Mouse (Mus musculus) T-cell, adult 2 months (primary cell): ENCODE data around the gene Olfr524.
A peak's percentile ranks its signal among the peaks of the same experiment; 100 is the strongest.

Experiments
- DNase-seq: peaks from one replicate; pipeline ENCODE4 v3.0.0; 2022; ENCODE audit warnings: low spot score

Gene Olfr524

GRCm38 (mm10) chr7:140205864-140206263, at the start of gene Olfr524:
TSS of gene Olfr524 (minus strand) at chr7:140205964.
- DNase-seq, result no peak

DNA sequence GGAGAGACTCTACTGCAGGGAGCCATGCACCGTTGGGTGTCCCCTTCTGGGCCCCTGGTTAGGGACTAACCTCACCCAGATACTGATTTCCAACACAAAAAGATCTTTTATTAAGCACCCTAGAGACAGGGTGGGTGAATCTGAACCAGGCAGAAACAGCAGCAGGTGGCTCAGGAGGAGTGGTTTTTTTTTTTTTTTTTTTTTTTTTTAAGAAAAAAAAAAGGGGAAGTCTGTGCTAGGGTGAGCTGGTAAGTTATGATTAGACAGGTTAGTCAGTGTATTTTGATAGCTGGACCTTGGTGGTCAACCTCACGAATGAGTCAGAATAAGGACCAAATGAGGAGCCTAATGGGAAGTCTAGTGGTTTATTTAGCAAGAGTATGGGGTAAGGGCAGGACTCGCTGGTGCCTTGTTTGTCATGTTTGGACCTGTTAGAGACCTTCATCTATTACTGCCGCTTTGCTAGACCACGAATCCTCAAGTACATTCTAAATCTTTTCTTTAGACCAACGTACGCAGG, 48.1 kb upstream of the Olfr524 start:
- DNase-seq, result no peak

DNA sequence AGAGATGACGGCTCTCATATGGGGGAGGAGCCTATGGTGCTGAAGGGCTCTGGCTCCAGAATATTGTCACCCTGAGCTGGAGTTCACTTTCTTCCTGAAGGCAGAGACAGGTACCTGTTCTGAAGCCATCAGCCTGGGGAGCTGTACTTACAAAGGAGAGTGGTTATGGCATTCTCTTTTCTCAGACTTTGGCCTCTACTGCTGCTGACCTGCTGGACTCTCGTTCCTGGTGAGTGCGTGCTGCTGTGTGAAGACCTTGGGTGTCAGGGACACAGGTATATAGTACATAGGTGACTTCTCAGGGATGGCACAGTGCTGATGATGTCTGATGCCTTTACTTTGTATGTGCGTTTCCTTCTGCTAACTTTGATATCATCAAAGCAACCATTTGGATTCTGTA, 41.5 kb upstream of the Olfr524 start, which contains the start of gene 5830411N06Rik:
Gene 5830411N06Rik, plus strand, starts transcription at position 69 of the 400 bp plus-strand sequence.
- DNase-seq, result no peak

DNA sequence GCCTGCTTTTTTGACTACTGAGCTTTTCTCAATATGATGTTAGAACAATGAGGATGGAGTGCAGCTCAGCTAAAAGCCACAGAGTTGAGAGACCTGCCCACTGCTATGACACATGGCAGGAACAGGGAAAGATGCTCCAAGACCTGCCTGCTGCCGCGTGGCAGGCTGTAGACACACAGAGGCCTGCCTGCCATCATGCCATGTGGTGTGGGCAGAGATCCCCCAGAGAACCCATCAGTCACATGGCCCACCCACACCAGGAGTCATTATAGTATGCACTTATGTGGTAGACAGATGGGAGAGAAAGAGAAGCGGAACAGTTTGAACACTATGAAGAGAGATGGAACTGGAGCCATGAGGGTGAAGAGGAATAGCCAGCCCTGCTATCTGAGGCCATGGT, 27.9 kb upstream of the Olfr524 start:
- DNase-seq, result no peak

GRCm38 (mm10) chr7:140231026-140231425, 25.3 kb upstream of the Olfr524 start:
- no peak for DNase-seq

GRCm38 (mm10) chr7:140228476-140228875, 22.7 kb upstream of the Olfr524 start:
- no peak for DNase-seq

- no peak for DNase-seq
These were observed 18.4 kb upstream of the Olfr524 start for GRCm38 (mm10) chr7:140224209-140224608.

GRCm38 (mm10) chr7:140220375-140220774, 14.6 kb upstream of the Olfr524 start:
- no peak for DNase-seq

DNA sequence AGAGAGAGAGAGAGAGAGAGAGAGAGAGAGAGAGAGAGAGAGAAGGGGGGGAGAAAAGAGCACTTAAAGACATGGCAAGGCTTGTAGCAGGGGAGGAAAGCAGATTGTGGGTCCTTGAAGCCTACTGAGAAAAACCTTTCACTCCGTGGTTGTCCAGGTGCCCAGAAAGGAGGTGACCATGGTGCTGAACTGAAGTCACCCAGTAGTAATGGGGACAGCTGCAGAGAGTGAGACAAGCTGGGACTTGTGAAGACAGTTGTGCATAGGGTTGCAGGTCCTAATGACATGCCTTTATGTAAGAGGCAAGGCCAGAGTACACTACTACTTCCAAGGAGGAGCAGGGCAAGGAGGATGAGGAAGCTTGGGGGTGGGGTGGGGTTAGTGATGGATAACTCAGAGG, 13.5 kb upstream of the Olfr524 start:
- DNase-seq, result no peak

DNA sequence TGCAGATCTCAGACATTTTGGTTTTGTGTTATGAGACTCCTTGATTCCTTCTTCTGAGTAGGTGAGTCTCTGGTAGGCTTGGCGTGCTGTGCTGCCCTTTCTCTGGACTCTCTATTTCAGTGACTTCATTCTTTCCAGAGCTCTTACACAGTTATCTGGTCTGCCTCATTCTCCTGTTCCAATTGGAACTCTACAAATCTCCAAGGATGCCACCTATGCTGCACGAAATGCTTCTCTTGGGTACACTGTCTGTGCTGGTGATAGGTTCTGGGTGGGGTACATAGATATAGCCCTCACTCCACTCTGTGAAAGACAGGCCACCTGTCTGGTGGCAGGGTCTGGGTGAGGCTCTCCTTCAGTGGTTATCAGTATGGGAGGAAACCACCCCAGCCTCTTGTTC, 12.2 kb upstream of the Olfr524 start, which contains the start of gene Cd163l1:
Gene Cd163l1, plus strand, starts transcription at position 301 of the 400 bp plus-strand sequence.
- no peak for DNase-seq

DNA sequence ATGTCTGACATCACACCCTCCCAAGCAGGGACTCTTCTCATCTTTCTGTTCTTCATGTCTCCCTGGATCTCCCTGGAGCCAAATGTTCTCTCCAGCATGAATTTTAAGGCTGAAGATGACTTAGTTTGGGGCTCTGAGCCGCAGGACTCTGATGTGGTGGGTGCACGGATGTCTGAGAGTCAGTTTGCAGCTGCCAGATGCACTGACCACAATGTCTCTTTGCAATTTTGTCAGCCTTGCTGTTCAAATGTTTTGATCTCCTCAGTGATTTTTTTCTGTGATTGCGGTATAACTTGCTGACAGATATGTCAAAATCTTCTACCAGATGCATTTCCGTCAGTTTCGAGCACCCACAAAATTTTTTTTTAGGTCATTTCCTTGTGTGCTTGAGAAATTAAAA, 8.1 kb upstream of the Olfr524 start:
- DNase-seq, result peak; percentile 76

- DNase-seq, result peak; percentile 27
These were observed 2.9 kb upstream of the Olfr524 start for GRCm38 (mm10) chr7:140208677-140209076.

DNA sequence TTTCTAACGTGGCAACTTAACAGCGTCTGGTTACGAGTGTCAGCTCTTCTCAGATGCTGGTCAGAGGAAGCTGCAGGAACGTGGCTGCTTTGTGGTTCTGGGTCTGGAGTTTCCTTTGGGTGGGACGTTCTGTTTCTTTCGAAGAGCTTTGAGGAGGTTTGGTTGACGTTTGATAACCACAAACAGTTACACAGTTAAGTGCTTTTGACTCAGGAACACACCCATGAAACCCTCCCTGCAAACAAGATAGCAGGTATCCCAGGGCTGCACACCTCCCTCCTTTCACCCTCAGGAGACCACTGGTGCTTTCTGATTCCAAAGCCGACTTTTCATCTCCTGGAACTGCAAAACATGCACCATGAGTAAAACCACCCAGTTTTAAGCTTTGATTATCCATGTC, 2.4 kb upstream of the Olfr524 start:
- DNase-seq, result peak; percentile 64

DNA sequence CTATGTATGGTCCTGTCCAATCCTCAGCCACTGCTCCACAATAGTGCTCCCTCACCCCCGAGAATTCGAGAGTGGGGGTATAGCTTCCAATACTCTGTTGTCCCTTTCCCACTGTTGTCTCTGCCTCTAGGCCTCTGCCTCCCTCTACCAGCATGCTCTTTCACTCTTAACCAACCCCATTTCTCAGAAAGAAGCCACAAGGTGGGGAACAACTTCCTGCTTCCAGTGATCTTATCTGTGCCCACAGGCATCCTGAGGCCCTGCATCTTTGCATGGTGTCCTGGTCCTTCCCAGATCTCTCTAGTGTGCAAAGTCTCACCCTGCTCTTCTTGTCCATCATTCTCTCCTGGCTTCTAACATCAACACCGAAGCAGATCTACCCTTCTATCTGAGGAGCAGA, 1.1 kb upstream of the Olfr524 start:
- DNase-seq, result no peak

- DNase-seq, result no peak
These were observed 4.7 kb downstream of the Olfr524 start for GRCm38 (mm10) chr7:140201090-140201489.

DNA sequence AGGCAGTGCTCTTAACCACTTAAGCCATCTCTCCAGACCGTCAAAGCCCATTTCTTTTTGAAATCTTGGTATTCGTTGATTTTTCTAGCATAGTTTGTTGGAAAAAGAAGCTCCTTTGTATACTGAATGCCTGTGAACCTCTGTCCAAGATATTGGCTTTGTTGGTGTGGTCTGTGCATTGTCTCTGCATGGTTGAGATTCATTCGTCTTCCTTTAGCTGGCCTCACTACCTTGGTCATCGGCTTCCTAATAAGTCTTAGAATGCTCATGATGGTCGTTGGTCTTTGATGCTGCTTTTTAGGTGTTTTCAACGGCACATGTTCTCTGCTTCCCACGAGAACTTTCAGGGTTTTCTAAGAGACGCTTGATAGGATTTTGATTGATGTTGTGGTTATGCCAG, 9.8 kb downstream of the Olfr524 start:
- DNase-seq, result no peak

DNA sequence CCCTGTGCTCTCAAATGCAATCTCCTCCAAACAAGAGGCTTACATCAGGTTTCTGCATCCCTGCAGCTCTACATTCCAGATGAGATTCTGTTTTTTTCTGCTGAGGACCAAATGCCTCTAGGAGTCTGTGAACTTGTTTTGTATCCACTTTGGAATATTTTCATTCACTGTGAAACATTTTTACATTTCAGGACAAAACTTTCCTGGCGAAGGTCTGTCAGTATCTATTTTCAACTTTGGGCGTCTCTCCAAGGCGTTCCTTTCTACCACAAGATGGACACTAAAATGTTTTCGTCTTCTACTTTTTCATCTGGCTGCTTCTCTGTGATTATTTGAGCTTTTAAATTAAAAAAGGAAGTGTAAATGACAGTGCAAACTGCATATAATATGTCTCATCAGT, 11.7 kb downstream of the Olfr524 start:
- DNase-seq, result no peak

GRCm38 (mm10) chr7:140192851-140193250, 12.9 kb downstream of the Olfr524 start:
- DNase-seq, result no peak

GRCm38 (mm10) chr7:140192445-140192844, 13.3 kb downstream of the Olfr524 start:
- DNase-seq, result no peak

- DNase-seq, result no peak
These were observed 15.3 kb downstream of the Olfr524 start for GRCm38 (mm10) chr7:140190435-140190834.

GRCm38 (mm10) chr7:140188391-140189328, 17.1 kb downstream of the Olfr524 start:
- no peak for DNase-seq

GRCm38 (mm10) chr7:140187721-140188390, 17.9 kb downstream of the Olfr524 start:
- no peak for DNase-seq
